Mouse (Mus musculus) c-Kit-positive CD71-negative TER-119-negative erythroid progenitor cells, embryonic 14.5 days (primary cell): ENCODE measurements around the gene Krt84.
A peak's percentile ranks its signal among the peaks of the same experiment; 100 is the strongest.

Source experiments
- DNase-seq: peaks from one replicate; pipeline ENCODE4 v3.0.0-alpha.2; 2013; ENCODE audit warnings: low read depth

Gene Krt84

GRCm38 (mm10) chr15:101495266-101495665 is 37.4 kb downstream of the Krt84 start:
- no peak for DNase-seq

- no peak for DNase-seq
Measured at GRCm38 (mm10) chr15:101494203-101494602, 38.4 kb downstream of the Krt84 start.

- DNase-seq = no peak
Measured at GRCm38 (mm10) chr15:101493713-101494112, 38.9 kb downstream of the Krt84 start.

GRCm38 (mm10) chr15:101492718-101493117 is 39.9 kb downstream of the Krt84 start:
- no peak for DNase-seq

- DNase-seq = no peak
Measured at GRCm38 (mm10) chr15:101491431-101491830, 41.2 kb downstream of the Krt84 start, which contains the start of gene Krt83. TSS of gene Krt83 (minus strand) at chr15:101491512.

- no peak for DNase-seq
Measured at GRCm38 (mm10) chr15:101485911-101486635, 46.5 kb downstream of the Krt84 start.

GRCm38 (mm10) chr15:101484939-101485338 is 47.7 kb downstream of the Krt84 start:
- no peak for DNase-seq

- no peak for DNase-seq
Measured at GRCm38 (mm10) chr15:101483646-101484045, 49.0 kb downstream of the Krt84 start.

- DNase-seq = no peak
Measured at GRCm38 (mm10) chr15:101482056-101482455, 50.6 kb downstream of the Krt84 start.

- no peak for DNase-seq
Measured at GRCm38 (mm10) chr15:101479666-101480060, 53.0 kb downstream of the Krt84 start.

GRCm38 (mm10) chr15:101479007-101479665 is 53.5 kb downstream of the Krt84 start:
- DNase-seq = peak; percentile 38
